Mouse (Mus musculus) neutrophil, adult 65 days (primary cell): ENCODE results near the gene Cib1. TPM values are rescaled to one million over a fixed set of nuclear protein-coding genes. Genes with fewer than 3 reads are reported as not detected.

Source experiments
- total RNA-seq: library from RNA; stranded (reverse); gene quantifications from 2 replicates; pipeline ENCODE4 v1.2.4, GENCODE M21; 2023

Gene Cib1
- 85.6 and 88.1 TPM in 2 replicates for total RNA-seq

DNA sequence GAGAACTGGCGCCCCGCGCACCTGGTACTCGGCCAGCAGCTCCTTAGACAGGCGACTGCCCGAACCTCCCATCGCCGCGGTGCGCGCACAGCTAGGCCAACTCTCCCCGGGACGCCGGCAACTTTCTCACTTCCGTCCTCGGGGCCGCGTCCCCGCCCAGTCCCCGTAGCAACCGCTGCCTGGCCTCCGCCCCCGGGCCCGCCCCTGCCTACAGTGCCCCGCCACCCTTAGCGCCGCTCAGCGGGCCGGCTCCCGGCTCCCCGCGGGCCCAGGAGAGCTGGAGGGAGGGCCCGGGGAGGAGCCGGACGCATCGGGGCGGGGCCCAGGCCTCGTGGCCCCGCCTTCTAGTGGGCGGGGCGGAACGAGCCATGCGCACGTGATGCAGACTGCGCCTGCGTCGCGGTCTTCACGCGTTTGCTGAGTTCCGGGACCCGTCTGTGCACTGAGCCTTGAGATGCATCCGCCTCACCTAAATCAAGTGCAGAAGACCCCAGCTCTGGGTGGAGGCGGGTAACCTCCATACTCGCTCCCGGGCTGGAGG lies at the start of gene Cib1, which contains the start of gene Gdpgp1:
Gene Cib1, minus strand, starts transcription at position 325 of the 541 bp plus-strand sequence.
Gene Gdpgp1, plus strand, starts transcription at position 377 of the 541 bp plus-strand sequence.

DNA sequence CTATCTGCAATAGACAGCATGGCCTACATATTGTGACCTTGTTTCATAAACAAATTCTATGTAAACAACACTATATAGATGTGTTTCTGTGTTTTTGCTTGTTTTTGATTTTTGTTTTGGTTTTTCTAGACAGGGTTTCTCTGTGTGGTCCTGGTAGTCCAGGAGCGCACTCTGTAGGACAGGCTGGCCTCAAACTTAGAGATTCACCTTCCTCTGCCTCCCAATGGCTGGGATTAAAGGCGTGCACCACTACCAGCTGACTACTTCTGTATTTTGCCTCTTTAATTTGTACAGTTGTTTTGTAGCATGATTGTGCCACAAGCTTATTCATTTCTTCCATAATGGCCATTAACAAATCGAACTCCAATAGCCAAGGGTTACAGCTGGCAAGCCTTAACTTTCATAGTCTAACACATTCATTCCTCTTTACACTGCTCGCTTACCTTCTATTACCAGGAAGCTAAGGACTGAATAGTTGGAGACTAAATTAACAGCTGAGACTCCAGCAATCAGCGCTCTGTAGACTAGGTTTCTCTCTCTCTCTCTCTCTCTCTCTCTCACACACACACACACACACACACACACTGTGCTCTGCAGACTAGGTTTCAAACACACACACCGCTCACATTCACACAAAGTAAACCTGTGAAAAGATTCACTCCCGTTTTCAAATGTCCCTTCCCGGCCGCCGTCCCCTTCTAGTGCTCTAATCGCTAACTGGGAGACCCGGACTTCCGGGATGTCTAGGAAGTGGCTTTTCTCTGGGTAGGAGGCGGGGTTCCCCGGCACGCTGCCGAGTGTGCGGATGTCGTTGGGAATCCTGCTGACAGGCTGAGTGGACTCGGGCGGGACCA lies 36.5 kb upstream of the Cib1 start, which contains the start of gene Vps33b:
Gene Vps33b, plus strand, starts transcription at position 753 of the 854 bp plus-strand sequence.

DNA sequence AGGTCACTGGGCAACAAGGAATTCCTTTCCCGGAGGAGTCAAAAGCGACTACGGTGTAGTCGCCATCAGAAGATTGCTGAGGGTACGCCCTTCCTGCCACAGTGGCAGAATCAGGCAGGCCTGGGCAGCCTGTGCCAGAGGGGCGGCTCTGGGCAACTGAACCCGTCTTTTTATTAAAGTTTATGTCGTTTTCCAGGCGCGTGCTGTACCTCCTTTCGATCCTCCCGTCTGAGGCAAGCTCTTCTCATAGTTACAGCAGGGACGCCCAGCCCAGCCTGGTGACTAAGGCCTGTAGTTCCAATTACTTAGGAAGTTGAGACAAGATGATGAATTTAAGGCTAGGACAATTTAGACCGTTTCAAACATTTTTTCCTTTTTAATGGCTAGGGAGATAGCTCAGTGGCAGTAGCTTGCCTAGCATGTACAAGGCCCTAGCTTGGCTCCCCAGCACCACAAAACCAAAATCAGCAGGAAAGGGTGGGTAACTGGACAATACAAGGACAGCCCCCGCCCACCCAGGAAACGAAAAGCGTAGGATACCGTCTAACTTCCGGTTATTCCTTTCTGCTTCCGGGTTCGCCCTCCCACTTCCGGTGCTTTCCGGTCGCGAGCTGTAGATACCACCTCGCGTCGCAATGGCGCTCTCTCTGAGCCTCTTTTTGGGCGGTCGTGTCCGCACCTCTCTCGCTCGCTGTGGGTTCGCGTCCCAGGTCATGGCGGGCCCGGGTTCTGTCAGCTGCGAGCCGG lies 28.2 kb upstream of the Cib1 start, which contains the start of gene Ngrn:
Gene Ngrn, plus strand, starts transcription at position 591 of the 747 bp plus-strand sequence.

GRCm38 (mm10) chr7:80246148-80246721 lies 13.6 kb upstream of the Cib1 start, which contains the start of gene Ttll13:
Gene Ttll13, plus strand, starts transcription at chr7:80246376.

GRCm38 (mm10) chr7:80186531-80187296 lies 45.9 kb downstream of the Cib1 start, which contains the start of gene Sema4b:
Gene Sema4b, plus strand, starts transcription at chr7:80186841.

Other genes starting within 250 kb of the Cib1 start
- gene Zfp710, start 208.0 kb downstream of the Cib1 start, total RNA-seq, result 103 and 115 TPM in 2 replicates
- gene Idh2, start 117.4 kb downstream of the Cib1 start, total RNA-seq, result 30.7 and 40.8 TPM in 2 replicates
- gene Sema4b, start 46.0 kb downstream of the Cib1 start, total RNA-seq, result 26.1 and 31.5 TPM in 2 replicates
- gene Gdpgp1, start 52 bp upstream of the Cib1 start, total RNA-seq, result 1.3 TPM in 2 replicates
- gene Ttll13, start 13.6 kb upstream of the Cib1 start, total RNA-seq, result 0.38 TPM in 1 of 2 replicates, not detected in the other
- gene Ngrn, start 28.4 kb upstream of the Cib1 start, total RNA-seq, result 11.3 and 14.8 TPM in 2 replicates
- gene Vps33b, start 36.8 kb upstream of the Cib1 start, total RNA-seq, result 11.5 and 15.7 TPM in 2 replicates
- gene Prc1, start 61.6 kb upstream of the Cib1 start, total RNA-seq, result 75.8 and 85.9 TPM in 2 replicates
- gene Rccd1, start 91.6 kb upstream of the Cib1 start, total RNA-seq, result 2.7 and 2.9 TPM in 2 replicates
- gene Unc45a, start 108.2 kb upstream of the Cib1 start, total RNA-seq, result 73.6 and 85.6 TPM in 2 replicates
- 2.9 and 8.2 TPM in 2 replicates for gene Hddc3, start 110.3 kb upstream of the Cib1 start, total RNA-seq
- gene Man2a2, start 138.6 kb upstream of the Cib1 start, total RNA-seq, result 25.9 and 38.5 TPM in 2 replicates
- gene Fes, start 155.1 kb upstream of the Cib1 start, total RNA-seq, result 584 and 690 TPM in 2 replicates
- gene Furin, start 172.6 kb upstream of the Cib1 start, total RNA-seq, result 208 and 299 TPM in 2 replicates